ENCODE assay signal across 11 mouse cellular contexts in genomic region chr7:77558536-77558935, GRCm38 (mm10).
"Had no signal": no experiment of that assay in that cellular context is flagged by ENCODE, and none has a peak within 500 bp of the region (broad histone marks: within the 10 kb centered on the region; RNA-seq: fewer than 3 reads in every experiment).

No protein-coding gene starts in this region.

- ATAC-seq: liver, embryonic 12.5 days had no signal

- H3K36me3 ChIP-seq: limb, embryonic 10.5 days; liver, embryonic 12.5 days; lung, embryonic 15.5 days had no signal

- H3K4me1 ChIP-seq: limb, embryonic 10.5 days; liver, embryonic 12.5 days; lung, embryonic 15.5 days; megakaryocyte, embryonic 14.5 days had no signal

- DNase-seq: kidney, adult 8-10 months; kidney, postnatal 25 days; lung, postnatal 14 days; right cerebral cortex, postnatal 25 days; thymus, postnatal 4 days had no signal

- H3K27ac ChIP-seq: limb, embryonic 10.5 days; liver, embryonic 12.5 days; lung, embryonic 15.5 days; macrophage had no signal

- H3K4me3 ChIP-seq: limb, embryonic 10.5 days; liver, embryonic 12.5 days; lung, embryonic 15.5 days; megakaryocyte, embryonic 14.5 days had no signal

- H3K9me3 ChIP-seq: limb, embryonic 10.5 days; liver, embryonic 12.5 days; lung, embryonic 15.5 days; megakaryocyte, embryonic 14.5 days had no signal

- H3K4me2 ChIP-seq: liver, embryonic 12.5 days; lung, embryonic 15.5 days; midbrain, embryonic 11.5 days had no signal

- H3K27me3 ChIP-seq: liver, embryonic 12.5 days; lung, embryonic 15.5 days; megakaryocyte, embryonic 14.5 days had no signal

- H3K9ac ChIP-seq: liver, embryonic 12.5 days; lung, embryonic 15.5 days had no signal
